Mouse (Mus musculus): ENCODE data around the gene Ntf3.

Gene Ntf3

DNA sequence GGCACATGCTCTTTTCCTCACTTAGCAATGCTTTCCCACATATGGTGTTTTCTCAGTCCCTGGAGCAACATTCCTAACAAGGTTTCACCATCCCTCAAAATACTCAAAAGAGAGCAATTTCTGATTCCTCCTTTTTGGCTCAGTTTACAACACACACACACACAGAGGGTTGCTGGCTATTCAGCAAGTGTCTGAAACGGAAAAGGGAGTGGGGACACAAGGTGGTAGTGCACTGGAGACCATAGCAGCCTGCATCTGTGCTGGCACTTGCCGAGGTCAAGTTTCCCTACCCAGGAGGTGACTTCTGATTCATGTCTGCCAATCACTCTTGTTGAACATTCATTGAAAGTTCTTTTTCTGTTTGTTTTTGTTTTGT, 59.9 kb downstream of the Ntf3 start:
- in situ Hi-C loops (cut with MboI, MseI) = no loop called here

DNA sequence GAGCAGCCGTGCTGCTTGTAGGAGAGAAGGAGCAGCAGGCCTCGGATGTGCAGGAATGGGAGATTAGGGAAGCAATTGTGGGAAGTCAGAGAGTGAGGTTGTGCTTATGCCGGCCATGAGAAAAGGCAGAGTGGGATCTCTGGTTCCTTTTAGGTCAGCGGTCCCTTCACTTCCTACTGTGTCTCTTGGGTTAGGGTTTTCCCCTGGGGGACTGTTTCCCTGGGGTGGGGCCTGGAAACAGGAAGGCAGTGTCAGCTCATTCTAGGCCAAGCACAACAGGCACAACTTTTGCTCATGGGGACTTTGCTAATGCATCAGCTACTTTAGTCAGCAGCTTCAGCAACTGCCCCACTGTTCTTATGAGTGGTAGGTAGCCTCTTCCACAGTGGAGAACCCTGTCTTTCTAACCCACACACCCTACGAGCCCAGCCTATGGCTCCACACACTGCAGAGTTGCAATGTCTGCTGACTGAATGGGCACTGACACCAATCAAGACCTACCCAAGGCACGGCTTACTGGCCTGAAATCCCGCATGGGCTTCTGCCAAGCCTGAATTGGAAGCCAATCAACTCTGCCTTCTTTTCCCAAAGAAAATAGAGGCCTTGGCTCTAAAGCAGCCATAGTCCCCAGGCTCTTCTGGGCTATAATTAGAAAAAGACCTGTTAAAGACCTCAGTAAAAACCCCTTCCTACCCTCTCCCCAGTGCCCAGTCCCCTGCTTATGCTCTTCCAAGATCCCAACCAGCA, 60.5 kb downstream of the Ntf3 start:
- in situ Hi-C loops (cut with MboI, MseI) = no loop called here

DNA sequence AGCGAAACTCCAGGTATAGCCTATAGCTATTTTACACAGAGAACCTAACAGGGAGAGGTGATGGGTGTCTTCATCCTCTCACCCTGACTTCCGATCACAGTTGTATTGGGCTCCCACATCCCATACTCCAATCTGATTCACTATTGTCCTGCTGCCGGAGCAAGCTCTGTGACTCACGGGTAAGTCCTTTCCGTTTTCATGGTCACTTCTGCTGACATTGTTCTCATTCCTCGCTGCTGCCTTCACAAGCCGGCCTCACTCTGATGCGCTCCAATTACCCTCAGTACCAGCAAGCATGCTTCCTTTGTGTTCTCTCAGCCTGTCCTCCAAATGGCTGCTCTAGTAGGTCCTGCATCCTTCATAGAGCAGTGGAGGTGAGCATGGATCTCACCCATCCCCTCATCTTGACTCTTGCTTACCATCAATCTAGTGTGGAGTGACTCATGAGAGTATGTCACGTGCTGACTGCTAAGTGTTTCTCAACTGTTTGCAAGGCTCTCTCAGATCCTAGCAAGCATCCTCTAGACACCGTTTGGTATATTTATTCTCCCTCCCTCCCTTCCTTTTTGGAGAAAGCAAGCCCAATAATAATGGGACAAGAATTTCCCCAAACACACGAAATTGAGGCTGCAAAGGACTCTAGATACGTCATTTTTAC, 61.5 kb downstream of the Ntf3 start:
- in situ Hi-C loops (cut with MboI, MseI) = no loop called here

DNA sequence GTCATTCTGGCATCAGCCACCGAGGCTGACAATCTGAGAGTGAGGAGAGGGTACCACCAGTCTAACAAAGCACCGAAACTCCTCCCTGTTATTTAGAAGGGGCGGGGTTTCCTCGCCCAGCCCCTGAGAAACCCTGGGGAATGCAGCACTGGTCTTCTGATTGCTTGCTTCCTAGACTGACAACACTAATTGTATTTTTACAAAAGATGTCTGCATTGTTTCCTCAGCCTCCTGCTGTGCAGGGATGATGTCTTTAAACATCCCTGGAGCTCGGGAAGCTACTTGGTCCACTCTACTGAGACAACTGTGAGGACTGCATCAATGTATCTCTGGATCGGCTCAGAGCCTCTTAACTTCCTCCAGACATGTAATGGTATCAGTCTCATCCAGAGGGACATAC, 64.1 kb downstream of the Ntf3 start:
- in situ Hi-C loops (cut with MboI, MseI) = no loop called here

DNA sequence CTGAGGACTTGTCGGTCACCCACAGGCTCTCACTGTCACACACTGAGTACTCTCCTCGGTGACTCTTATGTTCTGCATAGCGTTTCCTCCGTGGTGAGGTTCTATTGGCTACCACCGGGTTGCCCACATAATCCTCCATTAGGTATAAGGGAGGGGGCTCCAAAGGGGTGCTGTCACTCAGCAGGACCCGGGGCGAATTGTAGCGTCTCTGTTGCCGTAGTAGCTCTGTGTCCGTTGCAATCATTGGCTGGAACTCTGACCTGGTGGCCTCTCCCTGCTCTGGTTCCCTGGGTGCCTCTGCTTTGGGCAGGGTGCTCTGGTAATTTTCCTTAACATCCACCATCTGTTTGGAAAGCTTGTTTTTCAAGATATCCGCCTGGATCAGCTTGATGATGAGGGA, 64.7 kb downstream of the Ntf3 start:
- in situ Hi-C loops (cut with MboI, MseI) = no loop called here

DNA sequence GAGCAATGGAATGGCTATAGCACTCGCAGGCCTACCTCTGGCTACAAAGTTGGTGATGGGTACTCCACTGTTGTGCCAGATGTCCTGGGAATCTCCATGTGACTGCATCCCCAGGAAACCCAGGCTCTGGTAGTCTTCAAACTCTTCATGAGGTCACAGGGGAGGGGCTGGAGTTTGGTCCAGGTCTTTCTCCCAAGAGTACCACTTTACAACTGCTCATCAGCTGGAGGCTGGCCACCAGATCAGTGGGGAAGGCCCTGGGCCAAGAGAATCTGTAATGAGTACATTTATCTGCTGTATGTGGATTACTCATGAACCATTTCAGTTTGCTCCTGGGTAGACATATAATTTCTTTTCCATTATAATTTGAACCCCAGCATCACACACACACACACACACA, 66.1 kb downstream of the Ntf3 start:
- in situ Hi-C loops (cut with MboI, MseI) = no loop called here

DNA sequence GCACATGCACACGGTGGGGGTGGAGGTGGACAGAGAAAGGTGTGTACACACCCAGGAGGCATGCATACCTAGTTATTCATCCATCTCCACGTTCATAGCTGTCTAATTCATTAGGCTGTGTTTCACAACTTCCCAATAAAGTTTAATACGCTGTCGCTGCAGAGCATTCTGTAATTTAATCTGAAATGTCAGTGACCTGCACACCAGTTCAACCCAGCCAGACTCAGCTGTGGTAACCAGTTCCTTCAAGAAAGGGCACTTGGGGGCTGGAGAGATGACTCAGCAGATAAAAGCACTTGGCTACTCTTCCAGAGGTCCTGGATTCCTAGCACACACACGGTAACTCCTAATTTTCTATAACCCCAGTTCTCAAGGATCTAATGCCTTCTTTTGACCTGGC, 69.2 kb downstream of the Ntf3 start:
- in situ Hi-C loops (cut with MboI, MseI) = no loop called here

DNA sequence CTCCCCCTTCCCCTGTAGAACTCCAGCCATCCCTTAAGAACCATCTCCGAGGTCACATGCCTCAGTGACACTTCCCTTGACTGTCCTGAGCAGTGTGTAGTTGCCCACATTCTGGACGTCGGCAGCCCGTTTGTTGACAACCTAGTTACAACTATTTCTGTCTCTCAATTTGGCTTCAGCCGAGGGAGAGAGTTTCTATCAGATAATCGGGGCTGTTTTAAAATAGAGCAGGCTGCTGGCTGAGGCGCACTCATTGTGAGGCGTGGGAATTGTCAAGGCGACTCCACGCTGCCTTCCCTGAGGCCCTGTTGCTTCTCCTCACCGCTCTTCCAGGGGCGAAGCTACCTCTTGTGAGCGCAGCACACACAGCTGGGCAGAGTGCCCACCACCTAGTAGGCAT, 70.6 kb downstream of the Ntf3 start:
- in situ Hi-C loops (cut with MboI, MseI) = no loop called here

DNA sequence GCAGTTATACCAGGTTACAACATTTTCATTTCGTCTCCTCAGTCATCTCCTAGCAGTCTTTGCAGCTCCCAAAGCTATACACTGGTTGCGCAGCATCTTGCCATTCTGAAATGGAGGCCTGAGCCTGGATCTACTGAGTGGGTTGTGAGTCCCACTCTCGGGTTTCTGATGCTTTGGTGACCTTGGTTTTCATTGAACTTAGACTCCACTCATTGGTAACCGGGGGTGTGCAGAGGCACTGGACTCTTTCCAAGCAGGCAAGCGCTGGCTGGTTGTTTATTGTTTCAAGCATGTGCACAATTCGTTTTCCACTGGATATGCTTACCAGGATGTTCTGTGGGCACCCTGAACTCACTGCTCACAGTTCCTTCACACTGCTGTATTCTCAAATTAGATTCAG, 71.7 kb downstream of the Ntf3 start:
- in situ Hi-C loops (cut with MboI, MseI) = no loop called here

DNA sequence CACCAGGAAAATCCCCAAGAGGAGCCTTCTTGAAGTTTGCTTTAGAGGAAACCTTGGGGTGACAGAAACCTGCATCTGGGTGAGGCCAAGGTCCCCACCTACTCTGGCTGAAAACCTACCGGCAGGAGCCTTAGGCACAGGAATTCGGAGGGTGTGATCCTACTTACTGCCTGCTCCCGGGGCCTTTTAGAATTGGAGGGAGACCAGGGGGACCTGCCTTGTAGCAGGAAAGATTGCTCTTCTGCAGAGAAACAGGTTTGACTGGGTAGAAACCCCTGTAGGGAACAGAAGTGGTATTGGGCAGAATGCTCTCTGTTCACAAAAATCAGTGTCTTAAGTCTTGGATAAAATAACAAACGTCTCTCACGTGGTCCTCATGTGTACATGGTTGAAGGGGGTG, 74.7 kb downstream of the Ntf3 start:
- in situ Hi-C loops (cut with MboI, MseI) = no loop called here

DNA sequence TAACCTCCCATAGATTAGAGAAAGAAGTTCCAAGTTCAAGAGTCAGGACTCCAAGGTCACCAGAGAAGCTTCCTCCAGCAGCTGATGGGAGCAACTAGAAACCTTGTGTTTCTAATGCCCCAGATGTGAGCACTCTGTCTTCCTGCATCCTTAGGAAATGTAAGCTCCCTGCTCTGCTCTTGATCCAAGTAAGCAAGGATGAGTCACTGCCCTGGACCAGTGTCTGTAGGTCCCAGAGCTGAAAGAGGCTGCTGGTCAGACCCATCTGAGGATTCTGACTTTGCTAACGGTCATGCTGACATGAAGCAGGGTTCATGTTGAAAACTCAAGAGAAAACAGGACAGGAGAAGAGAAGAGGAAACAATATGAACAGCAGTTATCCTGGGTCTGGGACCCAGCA, 76.6 kb downstream of the Ntf3 start:
- in situ Hi-C loops (cut with MboI, MseI) = no loop called here

DNA sequence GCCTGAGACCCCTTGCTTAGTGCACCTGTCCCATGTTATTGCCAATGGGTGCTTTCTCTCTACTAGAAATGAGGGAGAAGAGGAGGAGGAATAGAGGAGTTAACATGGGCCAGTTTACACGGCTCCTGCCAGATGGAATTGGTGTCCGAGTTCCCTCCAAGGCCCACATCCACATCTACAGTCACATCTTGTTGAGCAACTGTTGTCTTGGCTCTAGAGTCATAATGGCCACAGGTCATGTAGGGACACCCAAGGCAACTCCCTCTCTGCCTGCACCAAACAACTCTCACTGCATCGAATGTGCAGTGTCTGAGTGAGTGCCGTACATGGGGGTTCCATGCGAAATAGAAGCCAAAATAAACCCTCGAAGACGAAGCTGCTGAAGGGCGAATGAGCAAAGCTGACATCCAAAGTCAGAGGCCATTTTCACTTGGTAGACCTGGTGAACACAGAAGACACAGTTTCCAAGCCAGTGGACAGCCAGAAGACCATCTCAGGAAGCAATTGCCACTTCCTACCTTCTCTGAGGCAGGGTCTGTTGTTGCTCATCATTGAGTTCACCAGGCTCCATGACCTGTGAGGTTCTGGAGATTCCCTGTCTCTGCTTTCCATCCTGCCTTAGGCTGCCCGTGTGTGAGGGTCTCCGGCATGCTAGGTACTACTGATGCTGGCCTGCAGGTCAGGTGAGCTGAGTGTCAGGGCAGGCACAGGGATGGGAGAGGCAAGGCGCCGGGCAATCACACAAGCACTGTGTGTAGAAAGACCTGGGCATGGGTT, 78.0 kb downstream of the Ntf3 start:
- in situ Hi-C loops (cut with MboI, MseI) = no loop called here

DNA sequence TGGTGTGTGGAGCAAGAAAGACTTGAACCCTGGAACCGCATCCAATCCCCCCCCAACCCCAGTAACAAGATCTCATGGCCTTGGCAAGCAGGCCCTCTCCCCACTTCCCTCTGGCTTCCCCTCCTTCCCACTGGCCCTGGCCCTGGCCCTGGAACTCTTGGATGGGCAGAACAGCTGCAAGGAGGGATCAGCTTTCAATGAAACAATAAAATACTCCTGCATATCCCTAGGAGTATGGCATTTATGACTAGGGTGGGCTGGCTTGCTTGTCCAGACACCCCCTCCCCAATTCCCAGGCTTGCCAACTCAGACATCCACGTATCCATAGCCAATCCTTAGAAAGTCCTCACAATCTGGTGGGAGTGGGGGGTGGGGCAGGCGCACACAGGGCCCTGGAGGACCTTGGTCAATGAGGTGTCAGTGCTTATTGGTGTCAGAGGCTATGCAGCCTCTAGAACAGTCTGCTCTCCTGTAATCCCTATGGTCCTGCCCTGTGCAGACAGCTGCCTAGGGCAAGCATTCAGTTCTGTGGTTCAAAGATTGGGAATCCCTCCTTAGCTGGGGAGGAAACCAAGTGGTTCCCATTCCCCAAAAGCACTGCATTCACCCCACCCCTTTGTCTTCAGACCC, 80.3 kb downstream of the Ntf3 start:
- in situ Hi-C loops (cut with MboI, MseI) = no loop called here

DNA sequence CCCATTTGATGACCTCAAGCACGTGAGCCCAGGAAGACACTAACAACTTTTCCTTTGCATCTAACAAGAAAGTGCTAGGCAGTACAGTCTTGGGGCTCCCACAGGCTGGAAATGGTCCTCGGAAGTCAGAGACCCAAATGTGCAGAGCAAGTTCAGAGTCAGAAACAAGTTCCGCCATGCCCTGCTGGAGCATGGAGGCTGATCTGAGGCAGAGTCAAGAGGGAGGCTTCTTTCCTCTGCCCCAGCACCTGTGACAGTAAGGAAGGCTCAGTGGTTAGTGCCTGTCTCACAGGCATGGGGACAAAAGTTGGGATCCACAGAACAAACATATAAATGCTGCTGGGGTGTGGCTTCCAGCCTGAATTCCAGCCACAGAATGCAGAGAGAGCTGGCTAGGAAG, 86.2 kb downstream of the Ntf3 start:
- in situ Hi-C loops (cut with MboI, MseI) = no loop called here

DNA sequence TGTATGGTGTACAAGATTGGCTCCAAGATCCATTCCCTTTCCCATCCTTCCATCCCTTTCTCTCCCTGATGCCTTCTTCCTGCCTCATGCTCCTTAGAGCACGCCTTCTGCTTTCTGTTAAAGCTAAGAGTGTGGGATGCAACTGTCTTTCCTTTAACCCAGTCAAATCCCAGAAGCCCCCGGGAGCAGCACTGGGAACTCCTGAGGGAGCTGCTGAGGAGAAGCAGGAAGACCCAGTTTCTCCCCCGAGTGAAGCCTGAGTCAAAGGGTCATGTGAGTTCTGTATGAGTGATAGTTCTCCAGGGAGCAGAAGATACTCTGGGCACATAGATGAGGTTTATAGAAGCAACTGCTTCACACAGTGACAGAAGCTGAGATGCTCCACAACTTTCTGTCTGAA, 109.0 kb downstream of the Ntf3 start:
- in situ Hi-C loops (cut with MboI, MseI) = no loop called here

DNA sequence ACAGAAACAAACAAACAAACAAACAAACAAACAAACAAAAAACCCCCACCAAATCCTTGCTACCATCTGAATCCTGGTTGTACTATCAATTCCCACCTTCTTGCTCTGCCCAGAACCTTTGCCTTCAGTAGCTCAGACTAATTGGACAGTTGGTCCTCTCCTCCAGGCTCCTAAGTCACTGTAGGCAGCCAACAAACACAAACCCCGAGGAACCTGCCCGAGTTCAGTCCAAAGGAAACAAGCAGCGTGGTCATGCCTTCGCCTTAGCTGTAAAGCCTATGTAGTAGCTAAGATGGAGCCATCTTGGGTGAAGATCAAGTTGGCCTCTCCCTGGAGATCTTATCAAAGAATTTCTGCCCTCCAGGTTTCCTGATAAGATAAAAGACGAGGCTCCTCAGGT, 113.6 kb downstream of the Ntf3 start:
- in situ Hi-C loops (cut with MboI, MseI) = no loop called here

Measured in T-helper 17 cell (primary cell).